Mouse (Mus musculus) kidney, postnatal 0 days (tissue): ENCODE measurements around the gene Tmem255b. TPM values are rescaled to one million over a fixed set of nuclear protein-coding genes. Genes with fewer than 3 reads are reported as not detected.

Experiments used
- ATAC-seq: fragments of 200-750 bp; cut with Nextera tagmentation; replicated peaks from 2 replicates; pipeline ENCODE4 v1.8.0; 2017; ENCODE audit warnings: low read depth, moderate number of reproducible peaks, moderate TSS enrichment, moderate library complexity; ENCODE audit not compliant: low FRiP score
- DNase-seq: peaks from one replicate; pipeline ENCODE4 v3.0.0-alpha.2; 2016; ENCODE audit warnings: low spot score
- H3K27ac ChIP-seq: fragments of 300-500 bp; sonication (generic); 2 replicates; pipeline ENCODE4 v1.5.1; 2014; ENCODE audit warnings: mild to moderate bottlenecking
- H3K27me3 ChIP-seq: fragments of 300-500 bp; sonication (generic); 2 replicates; pipeline ENCODE4 v1.6.1; 2014; ENCODE audit warnings: low read length, mixed read lengths; ENCODE audit not compliant: insufficient read depth
- H3K36me3 ChIP-seq: fragments of 300-500 bp; sonication (generic); 2 replicates; pipeline ENCODE4 v1.6.1; 2014; ENCODE audit warnings: low read length, mixed read lengths; ENCODE audit not compliant: insufficient read depth
- H3K4me1 ChIP-seq: fragments of 300-500 bp; sonication (generic); replicated peaks from 2 replicates; pipeline ENCODE4 v1.6.1; 2014; ENCODE audit warnings: antibody characterized with exemption, low read length, mixed read lengths; ENCODE audit not compliant: insufficient read depth
- H3K4me2 ChIP-seq: fragments of 300-500 bp; sonication (generic); 2 replicates; pipeline ENCODE4 v1.6.1; 2014; ENCODE audit warnings: mild to moderate bottlenecking, low read length, moderate library complexity, mixed read lengths
- H3K4me3 ChIP-seq: fragments of 300-500 bp; sonication (generic); replicated peaks from 2 replicates; pipeline ENCODE4 v1.5.1; 2014; ENCODE audit warnings: low read depth, low read length
- H3K9ac ChIP-seq: fragments of 300-500 bp; sonication (generic); 2 replicates; pipeline ENCODE4 v1.6.1; 2014; ENCODE audit warnings: low read depth, low read length
- H3K9me3 ChIP-seq: fragments of 300-500 bp; sonication (generic); replicated peaks from 2 replicates; pipeline ENCODE4 v1.6.1; 2016; ENCODE audit warnings: low read length, inconsistent platforms, mixed read lengths
- CTCF ChIP-seq: IDR thresholded peaks from 2 replicates; pipeline ENCODE4 v1.5.1; 2016; ENCODE audit warnings: antibody characterized with exemption, low read depth, mild to moderate bottlenecking, moderate library complexity
- WGBS: fragments of 180-500 bp; shearing (Covaris S2); extraction: QIAGEN DNeasy Blood & Tissue Kit; methylation state at CpG from one replicate; pipeline ENCODE4 v1.1.7; 2014; 5-methylcytosine and 5-hydroxymethylcytosine counted together
- polyA plus RNA-seq: library from polyadenylated mRNA; unstranded; fragments of >200 nt; fragmentation: Nextera tagmentation; extraction: Ambion mirVana; gene quantifications from 2 replicates; pipeline ENCODE4 v1.2.1, GENCODE M21; 2015

Tmem255b gene
- polyA plus RNA-seq, 1 experiment from 2014 or later, result 1.1 TPM

- Histone ChIP-seq H3K4me3 (no peak overlapping the region), H3K36me3 (no peaks in the 10 kb centered on the region), H3K9me3 (no peaks in the 10 kb centered on the region), H3K27ac (no peak overlapping the region), H3K9ac (no peak overlapping the region), H3K27me3 (no peaks in the 10 kb centered on the region), H3K4me1 (no peaks in the 10 kb centered on the region), H3K4me2 (no peak overlapping the region)
- no peak for TF ChIP-seq CTCF
- no peak for DNase-seq
- 68% methylated on average over 2 of the region's 2 CpGs for WGBS
- no peak for ATAC-seq
These were observed 15.8 kb upstream of the Tmem255b start for GRCm38 (mm10) chr8:13419111-13419639.

- TF ChIP-seq CTCF, result no peak
- DNase-seq, result no peak
- H3K36me3 ChIP-seq, result no peaks in the 10 kb centered on the region
- ATAC-seq, result no peak
- no peaks in the 10 kb centered on the region for H3K9me3 ChIP-seq
- no peaks in the 10 kb centered on the region for H3K4me1 ChIP-seq
- no peak overlapping the region for H3K27ac ChIP-seq
- H3K9ac ChIP-seq, result no peak overlapping the region
- no peak overlapping the region for H3K4me3 ChIP-seq
- 90% methylated on average over 6 of the region's 6 CpGs for WGBS
- no peaks in the 10 kb centered on the region for H3K27me3 ChIP-seq
- no peak overlapping the region for H3K4me2 ChIP-seq
These were observed 14.0 kb upstream of the Tmem255b start for GRCm38 (mm10) chr8:13420970-13421369.

GRCm38 (mm10) chr8:13427351-13427750 lies 7.6 kb upstream of the Tmem255b start:
- Histone ChIP-seq H3K9ac (no peak overlapping the region), H3K36me3 (no peaks in the 10 kb centered on the region), H3K9me3 (no peaks in the 10 kb centered on the region), H3K4me1 (no peaks in the 10 kb centered on the region), H3K4me2 (no peak overlapping the region), H3K27me3 (no peaks in the 10 kb centered on the region), H3K27ac (no peak overlapping the region), H3K4me3 (no peak overlapping the region)
- 70% methylated on average over 6 of the region's 6 CpGs for WGBS
- ATAC-seq (no peak), DNase-seq (peak; percentile 12)
- TF ChIP-seq CTCF, result no peak

- Histone ChIP-seq H3K27ac (no peak overlapping the region), H3K4me1 (no peaks in the 10 kb centered on the region), H3K9me3 (no peaks in the 10 kb centered on the region), H3K4me3 (no peak overlapping the region), H3K36me3 (no peaks in the 10 kb centered on the region), H3K4me2 (no peak overlapping the region), H3K9ac (no peak overlapping the region), H3K27me3 (no peaks in the 10 kb centered on the region)
- ATAC-seq (no peak), DNase-seq (no peak)
- 68% methylated on average over 9 of the region's 9 CpGs for WGBS
- TF ChIP-seq CTCF, result no peak
These were observed 6.8 kb upstream of the Tmem255b start for GRCm38 (mm10) chr8:13428156-13428555.

GRCm38 (mm10) chr8:13430412-13430811 lies 4.6 kb upstream of the Tmem255b start:
- Histone ChIP-seq H3K4me3 (no peak overlapping the region), H3K9me3 (no peaks in the 10 kb centered on the region), H3K9ac (no peak overlapping the region), H3K4me1 (0 out of 2 replicates have a peak, but pooled peaks cover under 1% of the 10 kb centered on the region), H3K27me3 (no peaks in the 10 kb centered on the region), H3K27ac (no peak overlapping the region), H3K36me3 (no peaks in the 10 kb centered on the region), H3K4me2 (no peak overlapping the region)
- DNase-seq (no peak), ATAC-seq (no peak)
- TF ChIP-seq CTCF, result no peak
- 73% methylated on average over 7 of the region's 7 CpGs for WGBS

- Histone ChIP-seq H3K4me2 (no peak overlapping the region), H3K4me1 (0 out of 2 replicates have a peak, but pooled peaks cover 3% of the 10 kb centered on the region), H3K4me3 (no peak overlapping the region), H3K9me3 (no peaks in the 10 kb centered on the region), H3K36me3 (no peaks in the 10 kb centered on the region), H3K27me3 (no peaks in the 10 kb centered on the region), H3K9ac (no peak overlapping the region), H3K27ac (no peak overlapping the region)
- TF ChIP-seq CTCF, result no peak
- DNase-seq, result no peak
- no peak for ATAC-seq
These were observed 4.1 kb upstream of the Tmem255b start for GRCm38 (mm10) chr8:13430866-13431265.

- no peak for TF ChIP-seq CTCF
- Histone ChIP-seq H3K4me2 (no peak overlapping the region), H3K4me1 (0 out of 2 replicates have a peak, but pooled peaks cover 3% of the 10 kb centered on the region), H3K4me3 (no peak overlapping the region), H3K9me3 (no peaks in the 10 kb centered on the region), H3K27me3 (0 out of 2 replicates have a peak, but pooled peaks cover 3% of the 10 kb centered on the region), H3K27ac (no peak overlapping the region), H3K36me3 (no peaks in the 10 kb centered on the region), H3K9ac (no peak overlapping the region)
- ATAC-seq, result no peak
- WGBS, result 69% methylated on average over 5 of the region's 5 CpGs
- DNase-seq, result no peak
These were observed 1.9 kb upstream of the Tmem255b start for GRCm38 (mm10) chr8:13433130-13433529.
